Mouse (Mus musculus): ENCODE measurements at regions not wholly inside any gene's neighbourhood (a gene's known extent, or its start where the extent isn't known, plus 50 kb on each side); places are given as distances from the start of the nearest gene placed in this dataset.

GRCm38 (mm10) chr19:33079959-33080358, 312.1 kb downstream of the Rnls start:
- no peak for TF ChIP-seq CTCF (IDR thresholded peaks at IDR 0.05; ENCODE audit: low read depth)
- no peak for TF ChIP-seq EP300 (IDR thresholded peaks at IDR 0.05; ENCODE audit: low read depth)

Measured in liver, embryonic 14.5 days (tissue).